Mouse (Mus musculus): Measurements from ENCODE around the gene Aox1. TPM values are rescaled to one million over a fixed set of nuclear protein-coding genes. Genes with fewer than 3 reads are reported as not detected.
"Not testable (repeated sequence)": the region's sequence is repeated elsewhere in the genome, so short reads cannot be mapped to it uniquely, and the experiment has no call there.

The Aox1 gene
- 1 to 10 TPM; 4.9 to 7.4 (median 6.0) TPM for total RNA-seq (2022)

DNA sequence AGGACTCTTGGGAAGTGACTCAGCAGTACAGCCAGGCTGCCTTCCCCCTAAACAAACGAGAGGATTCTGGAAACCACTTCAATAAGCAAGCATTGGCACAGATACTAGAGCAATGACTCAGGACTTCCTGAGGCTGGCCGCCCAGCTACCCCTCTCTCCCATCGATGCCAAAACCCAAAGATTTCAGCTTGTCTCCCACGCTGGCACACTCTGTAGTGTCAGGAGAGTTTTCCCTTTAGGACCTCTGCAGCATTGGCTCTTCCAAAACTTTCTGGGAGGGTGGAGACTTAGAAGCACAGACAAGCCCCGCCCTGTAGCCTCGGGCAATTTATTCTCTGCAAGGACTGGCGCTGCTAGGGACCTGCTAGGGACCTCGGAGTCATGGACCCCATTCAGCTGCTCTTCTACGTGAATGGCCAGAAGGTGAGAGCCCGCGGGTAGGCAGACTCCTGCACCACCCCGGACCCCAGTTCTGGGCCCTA lies at the start of gene Aox1:
Aox1 (plus strand) TSS at position 296 of the 482 bp plus-strand sequence.
- peak; percentile 35 to 53 for DNase-seq (ENCODE audit: low spot score in 2 of 2)

DNA sequence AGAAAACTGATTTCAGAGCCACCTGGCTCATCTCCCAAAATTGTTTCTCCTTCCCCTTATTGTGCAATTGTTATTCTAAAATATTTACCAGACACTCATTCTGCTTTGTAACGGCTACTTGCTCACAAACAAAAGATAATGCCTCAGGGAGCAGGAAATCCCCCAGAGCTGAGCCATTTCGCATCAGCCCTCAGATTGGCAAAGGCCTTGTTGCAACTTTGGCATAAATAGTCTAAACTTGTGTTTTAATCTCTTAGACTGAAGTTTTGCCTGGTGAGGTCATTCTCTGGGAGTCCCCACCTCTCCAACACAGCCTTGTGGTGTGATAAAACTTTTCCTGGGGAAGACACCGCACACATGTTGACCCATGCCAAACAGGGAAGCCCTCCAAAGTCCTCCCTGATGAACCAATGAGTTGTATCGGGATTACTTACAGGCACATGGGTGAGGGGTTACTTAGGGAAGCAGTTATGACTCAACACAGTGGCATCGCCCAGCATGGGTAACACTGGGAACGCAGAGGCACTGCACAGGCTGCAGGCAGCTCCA lies 40.6 kb upstream of the Aox1 start:
- DNase-seq (ENCODE audit: low spot score in 2 of 2), result no peak

DNA sequence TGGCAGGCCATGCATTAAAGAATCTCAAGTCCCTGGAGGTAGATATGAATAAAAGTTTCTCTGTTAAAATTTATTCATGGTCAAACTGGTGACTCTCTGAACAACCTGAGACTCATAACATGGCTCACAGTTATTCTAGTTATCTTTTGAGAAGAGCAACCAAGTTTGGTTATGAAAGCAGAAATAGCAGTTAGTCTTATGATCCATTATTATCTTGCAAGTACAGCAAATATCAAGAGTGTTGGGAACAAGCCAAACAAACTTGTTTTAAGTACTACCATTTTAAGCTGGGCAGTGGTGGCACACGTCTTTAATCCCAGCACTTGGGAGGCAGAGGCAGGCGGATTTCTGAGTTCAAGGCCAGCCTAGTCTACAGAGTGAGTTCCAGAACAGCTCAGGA lies 38.5 kb upstream of the Aox1 start:
- DNase-seq (ENCODE audit: low spot score in 2 of 2), result no peak

DNA sequence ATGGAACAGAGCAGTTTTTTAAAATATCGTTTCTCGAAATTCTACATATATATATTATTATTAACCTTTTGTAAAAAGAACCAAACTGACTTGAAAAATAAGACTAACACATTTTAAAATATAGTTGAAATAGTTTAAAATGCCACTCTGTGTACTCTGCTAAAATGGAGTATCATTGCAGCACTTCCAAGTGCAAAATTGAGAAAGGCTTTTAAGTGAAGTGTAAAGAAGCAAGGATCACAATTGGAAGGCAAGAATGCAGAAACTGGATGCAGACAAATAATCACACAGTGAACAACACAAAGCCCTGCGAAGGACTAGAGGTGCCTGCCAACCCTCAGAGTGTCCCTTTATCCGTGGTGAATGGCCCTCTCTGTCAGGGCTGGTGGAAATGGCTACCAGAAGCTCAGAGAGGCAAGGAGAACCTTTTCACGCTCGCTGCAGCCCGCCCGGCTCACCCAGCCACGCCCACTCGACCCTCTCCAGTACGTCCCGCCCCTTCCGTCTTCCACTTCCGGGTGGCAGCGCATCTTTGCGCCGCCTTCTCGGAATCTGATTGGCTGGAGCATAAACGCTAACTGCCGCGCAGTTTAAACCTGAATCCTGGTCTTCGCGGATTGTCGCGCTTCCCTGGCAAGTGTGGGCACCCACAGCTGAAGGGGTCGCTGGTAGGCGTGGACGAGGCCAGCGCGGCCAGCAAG lies 34.1 kb upstream of the Aox1 start, which contains the start of gene Sgo2a:
Sgo2a (plus strand) TSS at position 540 of the 701 bp plus-strand sequence.
- DNase-seq (ENCODE audit: low spot score in 2 of 2), result peak; percentile 83 to 86

DNA sequence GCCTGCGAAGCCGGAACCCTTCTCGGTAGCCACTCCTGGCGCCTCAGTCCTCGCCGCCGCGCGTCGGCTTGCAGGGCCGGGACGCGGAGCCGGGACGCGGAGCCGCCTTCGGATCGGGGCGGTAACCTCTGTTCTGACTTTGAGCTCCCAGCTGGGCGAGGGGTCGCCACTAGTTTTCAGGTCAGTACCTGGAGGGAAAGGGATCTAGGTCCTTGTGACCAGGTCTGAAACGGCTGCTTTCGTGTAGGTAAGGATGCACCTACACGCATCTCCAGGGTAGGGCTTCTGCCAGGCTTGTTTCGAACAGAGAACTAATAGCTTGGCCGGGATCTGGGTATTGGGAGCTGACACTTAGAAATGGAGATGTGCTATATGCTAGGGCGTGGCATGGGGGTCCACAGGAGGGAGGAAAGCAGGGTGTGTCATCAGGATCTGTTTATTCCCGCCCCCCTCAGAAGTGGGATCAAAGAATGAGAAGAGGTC lies 33.6 kb upstream of the Aox1 start:
- no peak for DNase-seq (ENCODE audit: low spot score in 2 of 2)

DNA sequence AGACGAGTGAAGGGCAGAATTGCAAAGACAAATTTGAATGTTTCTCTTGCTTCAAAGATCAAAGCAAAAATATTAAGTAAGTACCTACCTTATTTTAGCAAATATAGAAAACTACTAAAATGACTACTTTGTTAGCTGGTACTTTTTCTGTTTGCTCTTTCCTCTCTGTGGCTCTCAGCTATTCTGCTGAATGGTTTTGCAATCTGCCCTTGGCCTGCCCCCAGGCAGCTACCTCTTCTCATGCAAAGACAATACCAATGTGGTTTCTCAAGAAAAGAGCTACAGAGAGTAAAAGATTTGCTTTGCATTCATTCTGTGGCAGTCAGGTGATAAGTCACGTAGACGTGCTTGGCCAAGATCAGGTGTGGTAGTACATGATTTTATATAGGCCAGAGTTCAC lies 31.6 kb upstream of the Aox1 start:
- DNase-seq (ENCODE audit: low spot score in 2 of 2), result no peak

DNA sequence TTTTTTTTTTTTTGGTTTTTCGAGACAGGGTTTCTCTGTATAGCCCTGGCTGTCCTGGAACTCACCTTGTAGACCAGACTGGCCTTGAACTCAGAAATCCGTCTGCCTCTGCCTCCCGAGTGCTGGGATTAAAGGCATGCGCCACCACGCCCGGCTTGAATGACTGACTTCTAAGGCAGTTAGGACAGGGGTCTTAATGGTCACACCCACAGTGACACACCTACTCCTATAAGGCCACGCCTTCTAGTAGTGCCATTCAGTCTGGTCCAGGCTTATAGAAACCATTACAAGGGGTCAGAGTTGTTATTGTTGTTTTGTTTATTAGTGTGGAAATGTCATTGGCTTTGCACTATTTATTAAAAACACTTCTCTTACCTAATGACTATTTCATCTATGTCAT lies 23.3 kb upstream of the Aox1 start:
- DNase-seq (ENCODE audit: low spot score in 2 of 2), result not testable (repeated sequence)

DNA sequence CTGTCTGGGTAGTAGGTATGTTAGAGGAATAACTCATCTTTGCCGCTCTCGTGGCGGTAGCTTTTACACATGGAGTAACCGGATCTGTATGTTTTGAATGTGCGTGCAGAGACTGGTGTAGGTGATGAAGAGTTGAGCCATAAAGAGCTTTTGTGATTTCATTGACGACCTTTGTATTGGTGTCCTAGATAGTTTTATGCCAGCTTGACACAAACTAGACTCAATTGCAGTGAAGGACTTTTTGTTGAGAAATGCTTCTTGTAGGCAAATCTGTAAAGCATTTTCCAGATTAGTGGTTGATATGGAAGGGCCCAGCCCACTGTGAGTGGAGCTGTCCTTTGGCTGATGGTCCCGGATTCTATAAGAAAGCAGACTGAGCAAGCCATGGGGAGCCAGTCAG lies 10.9 kb upstream of the Aox1 start, which contains the start of gene Kctd18:
Kctd18 (minus strand) TSS at position 101 of the 400 bp plus-strand sequence.
- DNase-seq (ENCODE audit: low spot score in 2 of 2), result no peak

DNA sequence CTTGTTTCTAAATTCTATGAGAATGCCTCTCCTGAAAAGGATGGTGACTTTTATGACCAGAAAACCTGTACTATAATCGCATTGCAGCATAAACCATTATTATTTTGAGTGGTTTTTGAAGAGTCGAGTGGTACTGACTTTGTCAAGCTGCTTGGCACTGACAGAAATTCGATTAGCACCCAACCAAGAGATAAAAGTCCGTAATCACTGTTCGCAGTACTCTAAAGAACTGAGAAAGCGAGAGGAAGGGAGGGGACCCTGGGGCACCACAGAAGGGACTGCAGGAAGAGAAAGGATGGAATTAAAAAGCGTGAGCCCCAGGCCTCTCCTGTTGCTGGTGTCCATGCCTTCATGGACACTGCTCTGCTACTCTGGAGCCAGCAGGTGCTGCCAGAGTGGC lies 2.0 kb upstream of the Aox1 start:
- no peak for DNase-seq (ENCODE audit: low spot score in 2 of 2)

DNA sequence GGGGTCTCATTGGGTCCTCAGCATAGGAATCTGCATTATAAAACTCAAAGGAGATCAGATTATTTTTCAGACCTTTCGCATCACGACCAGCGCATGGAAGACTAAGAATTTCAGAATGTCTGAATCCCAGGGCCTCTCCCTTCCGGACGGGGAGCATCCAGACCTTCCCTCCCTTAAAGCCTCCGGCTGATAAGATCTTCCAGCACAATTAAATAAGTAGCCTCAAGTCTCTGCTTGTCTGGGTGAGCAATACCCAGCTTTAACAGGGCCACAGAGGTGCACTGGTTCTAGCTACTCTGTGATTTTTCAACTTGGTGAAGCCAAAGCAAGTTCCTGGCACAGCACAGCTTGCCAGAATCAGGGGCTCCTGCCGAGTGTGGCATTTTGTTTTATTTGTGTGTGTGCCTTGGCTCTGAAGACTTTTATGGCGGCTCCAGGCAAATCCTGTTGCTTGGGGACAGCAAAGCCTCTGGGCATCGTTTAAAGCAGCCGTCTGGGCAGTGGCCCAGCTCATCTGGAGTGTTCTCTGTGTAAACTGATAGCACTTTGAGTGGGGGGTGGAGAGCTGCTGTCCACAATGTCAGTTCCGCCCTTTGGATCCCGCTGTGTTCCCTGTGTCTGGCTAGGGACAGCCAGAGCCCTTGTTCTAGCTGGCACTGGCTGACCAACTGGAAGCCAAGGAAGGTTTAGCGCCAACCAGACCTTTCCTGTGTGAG lies 583 bp downstream of the Aox1 start:
- DNase-seq (ENCODE audit: low spot score in 2 of 2), result peak; percentile 56 to 63

DNA sequence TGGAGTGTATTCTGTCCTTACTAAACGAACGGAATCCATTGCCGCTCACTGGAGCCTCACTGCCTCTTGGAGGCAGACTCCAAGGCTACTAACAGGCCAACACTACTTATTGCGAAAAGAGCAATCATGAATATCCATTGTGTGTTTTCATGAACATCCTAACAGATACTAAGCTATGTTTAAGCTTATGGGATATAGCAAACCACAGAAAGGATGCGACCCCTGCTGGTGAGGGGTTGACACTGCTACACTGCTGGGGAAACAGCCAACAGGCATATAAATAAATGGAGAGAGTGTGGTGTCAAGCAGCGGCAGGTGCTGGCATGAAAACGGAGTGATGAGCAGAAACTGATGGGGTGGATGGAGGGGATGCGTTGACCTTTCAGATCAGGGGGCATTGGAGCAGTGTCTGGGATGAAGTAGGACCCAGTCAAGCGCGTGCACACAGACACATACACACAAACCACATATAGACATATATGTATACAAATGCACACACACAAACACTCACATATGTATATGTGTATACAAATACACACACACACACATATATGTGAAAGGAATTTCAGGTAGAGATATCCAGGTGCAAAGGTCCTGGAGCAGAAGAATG lies 1.5 kb downstream of the Aox1 start:
- peak; percentile 21 to 36 for DNase-seq (ENCODE audit: low spot score in 2 of 2)

DNA sequence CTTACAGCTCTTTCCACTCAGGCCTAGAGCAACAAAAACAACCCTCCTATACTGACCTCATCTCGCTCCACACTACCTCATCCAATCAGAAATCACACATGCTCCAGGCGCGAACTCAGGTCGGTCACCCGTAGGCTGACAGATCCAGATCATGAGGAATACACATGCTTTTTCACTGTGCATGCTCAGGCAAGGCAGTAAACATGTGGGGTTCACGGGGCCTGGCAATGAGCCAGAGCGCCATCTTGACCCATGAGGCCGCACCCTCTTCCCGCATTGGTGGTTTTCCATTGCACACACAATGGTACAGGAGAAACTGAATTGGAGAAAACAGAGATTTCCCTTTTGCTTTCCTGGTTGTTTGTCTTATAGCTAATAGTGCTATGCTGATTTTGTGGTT lies 7.6 kb downstream of the Aox1 start:
- not testable (repeated sequence) for DNase-seq (ENCODE audit: low spot score in 2 of 2)

DNA sequence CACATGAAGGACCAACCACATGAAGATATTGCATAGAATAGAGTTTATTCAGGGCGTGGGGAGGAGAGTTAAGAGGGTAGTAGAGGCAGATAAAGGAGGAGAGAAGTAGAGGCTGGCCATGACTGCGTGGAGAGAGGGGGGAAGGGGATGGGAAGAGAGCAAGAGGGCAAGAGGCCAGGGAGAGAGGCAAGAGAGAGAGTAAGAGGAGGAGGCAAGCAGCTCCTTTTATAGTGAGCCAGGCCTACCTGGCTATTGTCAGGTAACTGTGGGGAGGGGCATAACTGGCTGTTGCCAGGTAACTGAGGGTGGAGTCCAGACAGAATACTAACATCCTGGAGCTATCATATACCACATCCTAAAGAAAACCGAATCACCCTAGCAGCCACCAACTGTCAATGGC lies 15.3 kb downstream of the Aox1 start:
- DNase-seq (ENCODE audit: low spot score in 2 of 2), result no peak

DNA sequence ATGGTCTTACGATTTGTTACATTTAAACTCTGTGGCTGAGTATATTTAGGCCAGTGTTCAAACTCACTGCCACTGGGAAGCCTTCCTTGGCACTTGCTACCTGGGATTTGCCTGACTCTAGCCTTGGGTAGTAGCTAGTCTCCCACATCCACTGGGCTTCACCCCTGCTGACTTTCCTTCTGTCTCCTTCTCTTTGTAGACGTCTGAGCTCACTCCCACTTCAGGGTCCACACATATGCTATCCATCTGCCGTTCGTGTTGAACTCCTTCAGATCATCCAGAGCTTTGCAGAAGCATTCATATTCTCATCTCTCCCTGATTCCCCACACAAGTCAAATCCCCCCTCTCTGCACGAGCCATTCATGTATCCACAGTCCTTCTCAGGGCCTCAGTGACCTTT lies 15.8 kb downstream of the Aox1 start:
- DNase-seq (ENCODE audit: low spot score in 2 of 2), result peak; percentile 24 to 30

DNA sequence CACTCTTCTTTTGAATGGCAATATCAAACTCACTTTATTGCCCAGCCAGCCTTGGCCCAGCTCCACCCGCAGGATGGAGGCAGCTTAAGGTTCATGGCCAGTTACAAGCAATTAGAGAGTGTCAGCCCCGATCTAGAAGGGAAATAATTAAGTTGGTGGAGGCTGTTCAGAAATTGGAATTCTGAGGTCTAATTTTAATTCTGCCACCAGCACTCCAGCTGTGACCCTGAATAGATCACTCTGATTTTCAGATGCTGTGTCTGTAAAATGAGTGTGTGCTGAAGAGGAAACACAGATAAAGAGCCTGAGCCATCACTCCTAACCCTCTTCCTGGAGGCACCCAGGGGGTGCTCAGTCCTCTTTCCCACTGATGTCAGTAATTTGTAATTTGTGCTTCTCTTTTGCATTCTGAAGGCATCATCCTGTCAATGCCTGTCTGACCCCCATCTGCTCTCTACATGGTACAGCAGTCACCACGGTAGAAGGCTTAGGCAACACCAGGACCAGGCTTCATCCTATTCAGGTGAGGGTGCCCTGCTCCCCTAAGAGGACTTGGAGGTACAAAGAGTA lies 17.1 kb downstream of the Aox1 start:
- no peak for DNase-seq (ENCODE audit: low spot score in 2 of 2)

DNA sequence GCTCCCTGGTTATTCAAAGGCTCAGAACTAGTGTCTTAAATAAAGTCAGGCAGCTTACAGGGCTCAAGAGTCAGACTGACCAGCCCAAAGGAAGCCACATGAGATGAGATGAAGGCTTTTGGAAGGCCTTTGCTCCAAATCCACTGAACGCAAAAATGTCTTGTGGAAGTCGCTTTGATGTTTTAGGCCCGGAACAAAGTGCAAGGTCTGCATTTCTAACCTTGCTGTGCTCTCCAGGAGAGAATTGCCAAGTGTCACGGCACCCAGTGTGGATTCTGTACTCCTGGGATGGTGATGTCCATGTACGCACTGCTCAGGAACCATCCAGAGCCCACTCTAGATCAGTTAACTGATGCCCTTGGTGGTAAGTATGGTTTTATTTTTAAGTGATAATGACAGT lies 19.4 kb downstream of the Aox1 start:
- no peak for DNase-seq (ENCODE audit: low spot score in 2 of 2)

DNA sequence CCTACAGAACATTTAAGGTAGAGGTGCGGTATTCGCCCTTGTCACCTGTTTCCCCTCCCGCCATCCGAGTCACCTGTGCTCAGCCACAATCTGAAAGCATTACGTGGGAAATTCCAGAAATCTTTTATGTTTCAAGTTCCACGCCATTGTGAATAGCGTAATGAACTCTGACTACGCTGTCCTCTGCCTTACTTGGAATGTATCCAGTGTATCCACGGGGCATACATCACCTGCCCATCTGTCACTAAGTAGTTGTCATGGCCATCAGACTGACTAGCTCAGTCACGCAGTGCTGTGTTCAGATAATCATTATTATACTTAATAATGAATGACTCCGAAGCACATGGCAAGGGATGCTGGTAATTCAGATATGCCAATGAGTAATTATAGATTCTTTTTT lies 25.9 kb downstream of the Aox1 start:
- no peak for DNase-seq (ENCODE audit: low spot score in 2 of 2)

DNA sequence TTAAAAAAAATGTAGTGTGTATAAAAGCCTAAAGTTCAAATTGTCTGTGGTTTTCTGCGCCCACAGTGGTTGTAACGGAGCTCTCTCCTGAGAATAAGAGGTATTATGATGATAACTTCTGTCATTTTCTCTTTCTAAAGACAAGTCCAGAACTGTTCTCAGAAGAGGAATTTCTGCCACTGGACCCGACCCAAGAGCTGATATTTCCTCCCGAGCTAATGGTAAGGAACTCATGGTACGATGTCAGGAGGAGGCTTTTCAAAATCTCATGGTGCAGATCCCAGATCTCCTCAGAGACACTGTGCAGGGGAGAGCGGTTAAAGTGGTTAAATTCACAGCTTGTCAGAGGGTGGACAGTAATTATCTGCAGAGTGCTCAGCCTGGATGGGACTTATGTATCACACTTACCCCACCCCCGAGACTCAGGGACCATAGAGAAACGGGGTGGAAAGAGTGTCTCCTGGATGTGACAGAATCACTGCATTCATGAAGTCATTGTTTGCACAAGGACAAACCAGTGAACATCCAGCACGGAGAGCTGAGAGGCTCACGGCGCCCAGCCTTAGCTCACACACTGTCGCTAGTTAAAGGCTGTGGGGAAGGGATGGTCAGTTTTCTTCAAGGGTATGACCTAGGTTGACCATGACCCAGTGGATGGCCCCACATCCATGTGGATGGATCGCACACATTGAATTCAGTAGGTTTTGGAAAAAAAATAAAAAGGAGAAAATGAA lies 26.5 kb downstream of the Aox1 start:
- DNase-seq (ENCODE audit: low spot score in 2 of 2), result no peak

DNA sequence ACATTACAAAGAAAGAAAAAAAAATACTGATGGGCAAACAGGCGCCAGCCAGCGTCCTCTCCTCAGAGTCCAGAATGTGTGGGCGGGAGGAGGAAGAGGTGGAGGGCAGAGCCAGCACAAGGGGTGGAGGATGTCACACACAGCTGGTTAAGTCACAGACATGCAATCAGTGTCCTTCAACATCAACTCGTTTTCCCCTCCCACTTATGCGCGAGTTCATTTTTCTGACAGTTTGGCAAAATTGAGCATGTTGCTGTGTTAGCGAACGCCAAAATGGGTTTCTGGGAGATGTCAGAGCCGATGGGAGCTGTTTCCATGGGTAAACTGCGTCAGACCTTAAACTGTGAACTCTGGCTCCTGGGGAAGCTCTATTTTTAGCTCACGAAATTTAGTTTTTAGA lies 27.2 kb downstream of the Aox1 start:
- DNase-seq (ENCODE audit: low spot score in 2 of 2), result no peak

DNA sequence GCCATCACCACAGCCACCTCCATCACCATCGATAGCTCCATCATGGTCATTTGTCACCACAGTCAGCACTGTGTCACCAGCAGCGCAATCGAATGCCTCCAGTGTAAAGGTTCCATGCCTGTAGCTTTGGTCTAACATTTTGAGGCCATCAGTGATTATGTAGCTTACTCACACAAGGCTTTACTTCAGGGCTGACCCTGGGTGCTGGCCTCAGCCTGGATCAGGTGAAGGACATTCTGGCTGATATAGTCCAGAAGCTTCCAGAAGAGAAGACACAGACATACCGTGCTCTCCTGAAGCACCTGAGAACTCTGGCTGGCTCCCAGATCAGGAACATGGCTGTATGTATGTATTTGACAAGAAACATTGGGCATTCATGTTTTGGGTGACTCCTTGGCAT lies 29.1 kb downstream of the Aox1 start:
- no peak for DNase-seq (ENCODE audit: low spot score in 2 of 2)

DNA sequence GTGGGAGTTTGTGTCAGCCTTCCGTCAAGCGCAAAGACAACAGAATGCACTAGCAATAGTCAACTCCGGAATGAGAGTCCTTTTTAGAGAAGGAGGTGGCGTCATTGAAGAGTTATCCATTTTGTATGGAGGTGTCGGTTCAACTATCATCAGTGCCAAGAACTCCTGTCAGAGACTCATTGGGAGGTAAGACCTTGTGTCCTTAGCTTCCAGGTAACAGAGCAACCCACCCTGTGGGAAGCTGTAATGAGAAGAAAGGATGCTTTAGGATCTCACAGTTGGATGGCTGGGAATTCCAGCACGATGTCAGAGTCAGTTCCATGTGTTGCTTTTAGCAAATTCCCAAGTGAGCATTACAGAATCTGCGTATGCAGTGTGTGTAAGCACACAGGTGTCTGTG lies 32.4 kb downstream of the Aox1 start:
- DNase-seq (ENCODE audit: low spot score in 2 of 2), result no peak
